Mouse (Mus musculus): Measurements from ENCODE around the gene 4930505A04Rik. TPM values are rescaled to one million over a fixed set of nuclear protein-coding genes. Genes with fewer than 3 reads are reported as not detected.
"Not testable (repeated sequence)": the region's sequence is repeated elsewhere in the genome, so short reads cannot be mapped to it uniquely, and the experiment has no call there.

4930505A04Rik gene
- polyA plus RNA-seq, 1 experiment from 2014 or later, result not detected

GRCm38 (mm10) chr11:30444192-30444905, 27.3 kb downstream of the 4930505A04Rik start:
- not testable (repeated sequence) for H3K27ac ChIP-seq; H3K4me1 ChIP-seq (replicated peaks); H3K9ac ChIP-seq (replicated peaks); H3K4me2 ChIP-seq (replicated peaks); H3K9me3 ChIP-seq; H3K27me3 ChIP-seq; H3K4me3 ChIP-seq (replicated peaks); H3K36me3 ChIP-seq; ATAC-seq
- 89% methylated on average over 12 of the region's 12 CpGs for WGBS

GRCm38 (mm10) chr11:30443746-30444145, 27.9 kb downstream of the 4930505A04Rik start:
- 93% methylated on average over 8 of the region's 8 CpGs for WGBS
- no peak overlapping the region for H3K4me2 ChIP-seq (replicated peaks)
- no peak overlapping the region for H3K4me3 ChIP-seq (replicated peaks)
- no peaks in the 10 kb centered on the region for H3K4me1 ChIP-seq (replicated peaks)
- no peak overlapping the region for H3K9ac ChIP-seq (replicated peaks)
- no peaks in the 10 kb centered on the region for H3K27me3 ChIP-seq
- H3K27ac ChIP-seq, result no peak overlapping the region
- no peak for ATAC-seq
- no peaks in the 10 kb centered on the region for H3K36me3 ChIP-seq
- no peaks in the 10 kb centered on the region for H3K9me3 ChIP-seq

GRCm38 (mm10) chr11:30433256-30433950, 38.2 kb downstream of the 4930505A04Rik start:
- Histone ChIP-seq H3K9ac (replicated peaks) (no peak overlapping the region), H3K27ac (no peak overlapping the region), H3K9me3 (no peaks in the 10 kb centered on the region), H3K4me1 (replicated peaks) (no peaks in the 10 kb centered on the region), H3K27me3 (no peaks in the 10 kb centered on the region), H3K36me3 (no peaks in the 10 kb centered on the region), H3K4me2 (replicated peaks) (no peak overlapping the region), H3K4me3 (replicated peaks) (no peak overlapping the region)
- 87% methylated on average over 2 of the region's 2 CpGs for WGBS
- ATAC-seq, result no peak

GRCm38 (mm10) chr11:30405581-30405980, 66.0 kb downstream of the 4930505A04Rik start:
- Histone ChIP-seq H3K4me3 (replicated peaks) (no peak overlapping the region), H3K27me3 (no peaks in the 10 kb centered on the region), H3K9me3 (no peaks in the 10 kb centered on the region), H3K4me1 (replicated peaks) (no peaks in the 10 kb centered on the region), H3K4me2 (replicated peaks) (no peak overlapping the region), H3K9ac (replicated peaks) (no peak overlapping the region), H3K27ac (no peak overlapping the region), H3K36me3 (no peaks in the 10 kb centered on the region)
- ATAC-seq, result no peak
- WGBS, result 64% methylated on average over 2 of the region's 2 CpGs

- WGBS, result 77% methylated on average over 4 of the region's 4 CpGs
- no peak overlapping the region for H3K27ac ChIP-seq
- no peak for ATAC-seq
Measured at GRCm38 (mm10) chr11:30404619-30405200, 66.9 kb downstream of the 4930505A04Rik start.

GRCm38 (mm10) chr11:30394351-30394750, 77.3 kb downstream of the 4930505A04Rik start:
- Histone ChIP-seq H3K4me1 (replicated peaks) (no peaks in the 10 kb centered on the region), H3K9me3 (no peaks in the 10 kb centered on the region), H3K27ac (no peak overlapping the region), H3K27me3 (no peaks in the 10 kb centered on the region), H3K4me2 (replicated peaks) (no peak overlapping the region), H3K4me3 (replicated peaks) (no peak overlapping the region), H3K36me3 (no peaks in the 10 kb centered on the region), H3K9ac (replicated peaks) (no peak overlapping the region)
- ATAC-seq, result no peak

More at GRCm38 (mm10) chr11:30404619-30405200, 66.9 kb downstream of the 4930505A04Rik start:
- Histone ChIP-seq H3K27me3 (no peaks in the 10 kb centered on the region), H3K36me3 (no peaks in the 10 kb centered on the region), H3K9ac (replicated peaks) (no peak overlapping the region), H3K4me1 (replicated peaks) (no peaks in the 10 kb centered on the region), H3K9me3 (no peaks in the 10 kb centered on the region), H3K4me2 (replicated peaks) (no peak overlapping the region), H3K4me3 (replicated peaks) (no peak overlapping the region)

GRCm38 (mm10) chr11:30383076-30383475, 88.6 kb downstream of the 4930505A04Rik start:
- Histone ChIP-seq H3K9me3 (0 out of 2 replicates have a peak, but pooled peaks cover 3% of the 10 kb centered on the region), H3K4me1 (replicated peaks) (no peaks in the 10 kb centered on the region), H3K27me3 (no peaks in the 10 kb centered on the region), H3K4me2 (replicated peaks) (no peak overlapping the region), H3K4me3 (replicated peaks) (no peak overlapping the region), H3K9ac (replicated peaks) (no peak overlapping the region), H3K27ac (no peak overlapping the region), H3K36me3 (no peaks in the 10 kb centered on the region)
- ATAC-seq, result no peak

Other genes starting within 250 kb of the 4930505A04Rik start
- gene Sptbn1, start 203.7 kb downstream of the 4930505A04Rik start, polyA plus RNA-seq (2015; fragmentation: Nextera tagmentation; extraction: Ambion mirVana), result 121 and 136 TPM in 2 replicates
- 13.1 and 14.8 TPM in 2 replicates for gene Acyp2, start 177.8 kb upstream of the 4930505A04Rik start, polyA plus RNA-seq (2015; fragmentation: Nextera tagmentation; extraction: Ambion mirVana)

Data from midbrain, embryonic 13.5 days (tissue).